Mouse (Mus musculus) ovary, postnatal 10 days (tissue): ENCODE measurements around the gene Slc7a1.

ENCODE experiments used
- DNase-seq: peaks from one replicate; pipeline ENCODE4 v3.0.0; 2022; ENCODE audit warnings: low spot score

The Slc7a1 gene

GRCm38 (mm10) chr5:148325317-148325885 lies 74.3 kb downstream of the Slc7a1 start:
- DNase-seq, result no peak

GRCm38 (mm10) chr5:148314931-148315330 lies 84.8 kb downstream of the Slc7a1 start:
- no peak for DNase-seq

DNA sequence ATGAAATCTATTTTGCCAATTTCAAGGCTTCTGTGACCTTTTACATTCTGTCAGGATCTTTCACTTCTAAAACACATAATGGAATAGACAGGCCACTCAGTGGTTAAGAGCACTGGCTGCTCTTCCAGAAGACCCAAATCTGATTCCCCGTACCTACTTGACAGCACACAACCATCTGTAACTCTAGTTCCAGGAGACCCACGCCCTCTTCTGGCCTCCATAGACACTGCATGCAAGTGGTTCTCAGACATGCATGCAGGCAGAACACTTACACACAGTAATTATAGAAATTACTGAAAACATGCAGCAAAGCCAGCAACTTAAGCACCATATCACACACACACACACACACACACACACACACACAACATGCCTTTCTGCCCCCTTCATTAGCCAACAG lies 87.3 kb downstream of the Slc7a1 start:
- DNase-seq, result no peak

DNA sequence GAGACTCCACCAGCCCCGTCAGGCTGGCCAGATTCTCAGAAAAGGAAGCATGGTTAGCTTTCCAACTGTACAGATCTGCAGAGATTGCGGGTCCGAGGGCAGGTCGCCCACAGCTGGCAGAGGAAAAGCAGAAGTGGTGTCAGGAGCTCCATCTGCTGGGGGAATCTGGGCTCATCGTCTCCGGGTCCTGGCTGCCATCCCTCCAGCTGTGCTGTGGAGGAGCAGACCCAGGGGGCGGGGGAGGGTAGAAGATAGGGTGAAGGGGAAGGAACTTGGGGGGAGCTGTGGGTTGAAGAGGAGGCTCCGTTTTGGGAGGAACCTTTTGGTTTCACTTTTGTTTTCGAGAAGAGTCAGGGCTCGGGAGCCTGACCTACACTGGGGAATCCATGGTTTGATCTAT lies 88.9 kb downstream of the Slc7a1 start:
- DNase-seq, result no peak

DNA sequence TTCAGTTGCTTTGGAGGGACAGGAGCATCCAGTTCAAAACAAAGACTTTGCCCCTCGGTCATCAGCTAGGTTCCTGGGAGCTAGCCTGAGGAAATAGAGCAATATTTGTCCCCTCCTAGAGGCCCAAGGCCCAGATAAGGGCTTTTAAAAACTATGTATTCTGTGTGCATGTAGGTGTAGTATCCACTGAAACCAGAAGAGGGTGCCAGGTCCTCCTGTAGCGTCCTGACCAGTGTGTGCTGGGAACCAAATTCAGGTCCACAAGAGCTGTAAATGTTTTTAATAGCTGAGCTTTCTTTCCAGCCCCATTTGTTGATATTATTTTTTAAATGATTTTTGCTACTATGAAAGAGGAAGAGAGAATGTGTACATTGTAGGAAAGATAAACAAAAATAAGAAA lies 95.6 kb downstream of the Slc7a1 start:
- no peak for DNase-seq

DNA sequence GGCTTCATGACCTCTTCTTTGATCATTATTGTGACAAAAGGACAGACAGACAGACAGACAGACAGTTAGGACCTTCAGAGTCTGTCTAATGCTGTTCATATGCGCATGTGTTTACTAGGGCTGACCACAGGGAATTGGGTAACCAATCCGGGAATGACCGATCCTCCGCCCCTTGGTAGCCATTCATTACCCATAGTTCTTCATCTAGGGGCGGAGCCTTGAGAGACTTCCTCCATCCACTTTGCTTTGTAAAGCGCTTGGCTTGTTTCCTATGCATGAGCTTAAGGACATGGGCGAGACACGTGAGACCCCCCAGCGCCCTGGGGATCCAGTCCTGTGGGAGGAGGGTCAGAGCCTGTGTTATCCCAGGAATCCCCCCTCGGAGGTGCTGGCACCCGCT lies 96.7 kb downstream of the Slc7a1 start:
- no peak for DNase-seq

GRCm38 (mm10) chr5:148293346-148293745 lies 106.4 kb downstream of the Slc7a1 start:
- no peak for DNase-seq

GRCm38 (mm10) chr5:148292862-148293261 lies 106.8 kb downstream of the Slc7a1 start:
- DNase-seq, result no peak

- DNase-seq, result no peak
Measured at GRCm38 (mm10) chr5:148289951-148290350, 109.8 kb downstream of the Slc7a1 start.

- no peak for DNase-seq
Measured at GRCm38 (mm10) chr5:148288804-148289203, 110.9 kb downstream of the Slc7a1 start.

DNA sequence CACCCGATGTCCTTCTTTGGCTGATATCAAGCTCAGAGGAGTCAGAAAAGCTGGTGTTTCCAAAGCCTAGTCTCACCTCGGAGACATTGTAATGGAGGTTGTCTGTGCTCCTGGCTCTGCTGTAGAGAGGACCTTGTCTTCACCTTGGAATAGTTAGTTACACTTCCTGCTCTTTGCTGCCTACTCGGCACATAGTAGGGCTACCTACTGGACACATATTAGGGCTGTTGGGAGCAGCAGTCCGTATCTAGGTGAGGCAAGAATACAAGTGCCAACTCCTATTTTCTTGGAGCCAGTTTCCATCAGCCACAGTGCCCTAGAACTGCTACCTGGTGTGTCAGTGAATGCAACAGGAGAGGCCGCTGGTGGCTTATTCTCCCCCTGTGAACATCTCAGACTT lies 112.2 kb downstream of the Slc7a1 start:
- no peak for DNase-seq

DNA sequence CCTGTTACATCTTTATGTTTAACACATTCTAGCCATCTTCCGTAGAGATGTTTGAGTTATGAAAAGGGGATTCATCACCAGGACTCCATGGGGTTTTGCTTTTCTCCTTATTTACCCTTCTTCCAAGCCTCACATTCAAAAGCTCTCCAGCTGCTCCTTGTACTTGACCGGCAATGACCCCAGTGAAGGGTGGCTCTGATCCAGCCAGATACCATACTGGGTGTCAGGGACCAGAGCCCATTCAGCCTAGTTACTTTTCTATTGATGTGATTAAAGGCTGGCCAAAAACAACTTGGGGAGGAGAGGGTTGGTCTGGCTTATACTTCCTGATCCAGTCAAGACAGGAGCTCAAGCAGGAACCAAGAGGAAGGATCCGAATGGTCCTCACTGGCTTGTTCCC lies 116.1 kb downstream of the Slc7a1 start:
- DNase-seq, result no peak

DNA sequence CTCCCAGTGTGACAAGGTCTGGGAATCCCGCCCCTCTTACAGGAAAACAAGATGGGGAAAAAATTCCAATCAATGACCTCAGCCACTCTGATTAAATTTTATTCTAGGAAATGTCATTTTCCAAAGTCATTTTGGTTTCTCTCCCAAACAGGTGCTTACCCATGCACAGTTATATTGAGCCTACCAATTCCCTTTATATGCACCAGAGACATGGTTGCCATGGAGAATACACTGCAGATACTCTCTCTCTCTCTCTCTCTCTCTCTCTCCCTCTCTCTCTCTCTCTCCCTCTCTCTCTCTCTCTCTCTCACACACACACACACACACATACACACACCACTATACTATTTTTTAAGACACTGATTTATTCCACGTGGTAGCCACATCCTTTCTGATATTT lies 116.5 kb downstream of the Slc7a1 start:
- DNase-seq, result no peak

DNA sequence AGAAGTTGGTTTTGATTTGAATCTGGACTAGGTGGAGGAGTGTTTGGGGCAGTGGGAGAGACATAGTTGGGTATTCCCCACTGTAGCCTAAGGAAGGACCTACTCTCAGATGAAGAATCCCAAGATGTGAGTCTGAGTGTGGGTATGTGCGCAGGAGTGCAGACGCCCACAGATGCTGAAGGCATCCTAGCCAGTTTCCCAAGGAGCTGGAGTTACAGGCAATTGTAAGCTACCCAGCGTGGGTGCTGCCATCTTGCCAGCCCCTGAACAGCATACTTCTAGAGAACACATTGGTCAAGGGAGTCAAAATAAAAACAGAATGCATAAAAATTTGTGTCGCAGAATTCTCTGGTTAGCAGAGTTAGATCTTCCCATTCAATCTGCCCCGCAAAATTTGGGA lies 117.1 kb downstream of the Slc7a1 start:
- DNase-seq, result no peak

- DNase-seq, result no peak
Measured at GRCm38 (mm10) chr5:148282093-148282492, 117.6 kb downstream of the Slc7a1 start.

GRCm38 (mm10) chr5:148280321-148280720 lies 119.4 kb downstream of the Slc7a1 start:
- no peak for DNase-seq

DNA sequence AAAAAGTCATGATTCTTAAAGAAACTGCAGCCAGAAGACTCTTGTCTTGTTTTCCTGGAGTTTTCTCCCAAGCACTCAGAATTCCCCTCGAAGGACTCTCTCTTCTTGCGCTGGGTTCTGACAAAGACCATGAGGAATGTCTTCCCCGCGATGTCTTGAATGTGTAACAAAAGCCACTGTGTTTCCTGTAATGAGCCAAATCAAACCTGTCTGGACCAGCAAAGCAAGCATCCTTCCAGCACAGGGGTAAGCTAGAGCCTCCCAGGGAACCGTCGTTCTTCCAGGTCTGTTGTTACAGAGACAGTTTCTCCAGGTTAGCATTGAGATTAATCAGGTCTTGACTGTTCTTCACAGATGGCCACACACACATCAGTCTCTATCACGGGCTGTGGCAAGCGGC lies 121.5 kb downstream of the Slc7a1 start:
- no peak for DNase-seq
